Mouse (Mus musculus): ENCODE measurements around the gene Trf. TPM values are rescaled to one million over a fixed set of nuclear protein-coding genes. Genes with fewer than 3 reads are reported as not detected.

Trf gene
- polyA plus RNA-seq, 1 experiment from 2014 or later, result 30.0 TPM

Other genes starting within 250 kb of the Trf start
- gene Slco2a1, start 241.7 kb downstream of the Trf start, polyA plus RNA-seq (2014; fragmentation: Nextera tagmentation; extraction: Ambion mirVana), result 1.2 and 1.8 TPM in 2 replicates
- gene Rab6b, start 118.7 kb downstream of the Trf start, polyA plus RNA-seq (2014; fragmentation: Nextera tagmentation; extraction: Ambion mirVana), result 32.5 and 40.5 TPM in 2 replicates
- gene Srprb, start 28.3 kb downstream of the Trf start, polyA plus RNA-seq (2014; fragmentation: Nextera tagmentation; extraction: Ambion mirVana), result 55.8 and 61.7 TPM in 2 replicates
- gene Gm20425, start 137 bp downstream of the Trf start, polyA plus RNA-seq (2014; fragmentation: Nextera tagmentation; extraction: Ambion mirVana), result 0.63 and 2.7 TPM in 2 replicates
- gene 1300017J02Rik, start 74.6 kb upstream of the Trf start, polyA plus RNA-seq (2014; fragmentation: Nextera tagmentation; extraction: Ambion mirVana), result 0.29 and 0.93 TPM in 2 replicates
- 31.2 and 31.4 TPM in 2 replicates for gene Topbp1, start 74.8 kb upstream of the Trf start, polyA plus RNA-seq (2014; fragmentation: Nextera tagmentation; extraction: Ambion mirVana)
- 74.2 and 76.3 TPM in 2 replicates for gene Cdv3, start 135.4 kb upstream of the Trf start, polyA plus RNA-seq (2014; fragmentation: Nextera tagmentation; extraction: Ambion mirVana)
- 1.5 and 1.7 TPM in 2 replicates for gene Bfsp2, start 250.0 kb upstream of the Trf start, polyA plus RNA-seq (2014; fragmentation: Nextera tagmentation; extraction: Ambion mirVana)

Measured in forebrain, embryonic 14.5 days (tissue).